Mouse (Mus musculus) liver, embryonic 11.5 days (tissue): ENCODE results near the gene Ndufb2. TPM values are rescaled to one million over a fixed set of nuclear protein-coding genes. Genes with fewer than 3 reads are reported as not detected.

Experiments
- ATAC-seq: fragments of 200-750 bp; cut with Nextera tagmentation; replicated peaks from 2 replicates; pipeline ENCODE4 v1.8.0; 2017; ENCODE audit warnings: moderate number of reproducible peaks, mild to moderate bottlenecking, moderate TSS enrichment, moderate library complexity; ENCODE audit not compliant: low FRiP score
- DNase-seq: peaks from one replicate; pipeline ENCODE4 v3.0.0-alpha.2; 2017; ENCODE audit warnings: low spot score
- H3K27ac ChIP-seq: fragments of 300-500 bp; sonication (generic); 2 replicates; pipeline ENCODE4 v1.5.1; 2014; ENCODE audit warnings: mild to moderate bottlenecking, low read depth, low read length, control low read depth
- H3K27me3 ChIP-seq: fragments of 300-500 bp; sonication (generic); replicated peaks from 2 replicates; pipeline ENCODE4 v1.6.1; 2014; ENCODE audit warnings: low read length, mixed read lengths; ENCODE audit not compliant: control insufficient read depth, insufficient read depth
- H3K36me3 ChIP-seq: fragments of 300-500 bp; sonication (generic); 2 replicates; pipeline ENCODE4 v1.6.1; 2014; ENCODE audit warnings: mild to moderate bottlenecking, low read length, moderate library complexity, mixed read lengths; ENCODE audit not compliant: control insufficient read depth, insufficient read depth
- H3K4me1 ChIP-seq: fragments of 300-500 bp; sonication (generic); replicated peaks from 2 replicates; pipeline ENCODE4 v1.6.1; 2014; ENCODE audit warnings: low read length, mixed read lengths; ENCODE audit not compliant: control insufficient read depth, insufficient read depth
- H3K4me2 ChIP-seq: fragments of 300-500 bp; sonication (generic); 2 replicates; pipeline ENCODE4 v1.6.1; 2014; ENCODE audit warnings: mild to moderate bottlenecking, control low read depth, moderate library complexity
- H3K4me3 ChIP-seq: fragments of 300-500 bp; sonication (generic); 2 replicates; pipeline ENCODE4 v1.5.1; 2014; ENCODE audit warnings: low read depth, low read length, control low read depth
- H3K9ac ChIP-seq: fragments of 300-500 bp; sonication (generic); 2 replicates; pipeline ENCODE4 v1.6.1; 2014; ENCODE audit warnings: low read depth, low read length, control low read depth
- H3K9me3 ChIP-seq: fragments of 300-500 bp; sonication (generic); 2 replicates; pipeline ENCODE4 v1.6.1; 2016; ENCODE audit warnings: low read length, inconsistent platforms, mixed read lengths; ENCODE audit not compliant: control insufficient read depth
- WGBS: fragments of 180-500 bp; shearing (Covaris S2); extraction: QIAGEN DNeasy Blood & Tissue Kit; methylation state at CpG from one replicate; pipeline ENCODE4 v1.1.7; 2014; 5-methylcytosine and 5-hydroxymethylcytosine counted together
- polyA plus RNA-seq: library from polyadenylated mRNA; unstranded; fragments of >200 nt; fragmentation: Nextera tagmentation; extraction: Ambion mirVana; gene quantifications from 2 replicates; pipeline ENCODE4 v1.2.1, GENCODE M21; 2014

Gene Ndufb2
- polyA plus RNA-seq, 1 experiment from 2014 or later: 331 TPM

DNA sequence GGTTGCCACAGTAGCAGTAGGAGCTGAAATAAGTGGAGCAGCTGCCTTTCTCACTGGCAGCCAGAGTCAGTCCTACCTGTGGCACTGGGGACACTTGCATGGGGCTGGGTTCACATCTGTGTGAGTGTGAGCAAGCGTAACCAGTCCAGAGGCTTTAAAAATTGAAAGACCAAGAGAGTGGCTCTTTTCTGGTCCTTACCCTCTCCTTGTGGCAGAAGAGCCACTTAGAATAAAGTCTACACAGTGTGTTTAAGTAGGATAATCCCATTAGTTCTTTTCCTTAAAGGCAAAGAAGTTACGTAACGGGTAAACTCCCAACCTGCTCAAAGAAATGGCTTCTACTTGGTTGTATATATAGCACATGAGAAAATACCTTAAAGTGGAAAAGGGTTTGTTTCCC, 8.5 kb downstream of the Ndufb2 start:
- DNase-seq (no peak), ATAC-seq (no peak)

GRCm38 (mm10) chr6:39601828-39602227, 9.5 kb downstream of the Ndufb2 start:
- ATAC-seq: no peak
- no peak overlapping the region for H3K4me3 ChIP-seq
- WGBS: 83% methylated on average over 3 of the region's 3 CpGs
- no peaks in the 10 kb centered on the region for H3K27me3 ChIP-seq
- H3K4me1 ChIP-seq: no peaks in the 10 kb centered on the region
- no peak overlapping the region for H3K9ac ChIP-seq
- no peaks in the 10 kb centered on the region for H3K9me3 ChIP-seq
- H3K4me2 ChIP-seq: no peak overlapping the region
- no peak overlapping the region for H3K27ac ChIP-seq
- DNase-seq: no peak
- peaks cover 22% of the 10 kb centered on the region for H3K36me3 ChIP-seq

More for the DNA sequence above, 8.5 kb downstream of the Ndufb2 start:
- Histone ChIP-seq H3K4me1 (no peaks in the 10 kb centered on the region), H3K9ac (no peak overlapping the region), H3K9me3 (no peaks in the 10 kb centered on the region), H3K27me3 (no peaks in the 10 kb centered on the region), H3K4me2 (no peak overlapping the region), H3K4me3 (no peak overlapping the region), H3K27ac (no peak overlapping the region), H3K36me3 (peaks cover 26% of the 10 kb centered on the region)
- 93% methylated on average over 3 of the region's 3 CpGs for WGBS

- 85% methylated on average over 5 of the region's 5 CpGs for WGBS
- no peak overlapping the region for H3K4me2 ChIP-seq
- ATAC-seq: no peak
- DNase-seq: no peak
- H3K27ac ChIP-seq: no peak overlapping the region
- no peaks in the 10 kb centered on the region for H3K27me3 ChIP-seq
- H3K4me3 ChIP-seq: no peak overlapping the region
- no peak overlapping the region for H3K9ac ChIP-seq
- H3K36me3 ChIP-seq: peaks cover 12% of the 10 kb centered on the region
- H3K9me3 ChIP-seq: no peaks in the 10 kb centered on the region
- H3K4me1 ChIP-seq: no peaks in the 10 kb centered on the region
These were observed 12.2 kb downstream of the Ndufb2 start for GRCm38 (mm10) chr6:39604565-39604964.

DNA sequence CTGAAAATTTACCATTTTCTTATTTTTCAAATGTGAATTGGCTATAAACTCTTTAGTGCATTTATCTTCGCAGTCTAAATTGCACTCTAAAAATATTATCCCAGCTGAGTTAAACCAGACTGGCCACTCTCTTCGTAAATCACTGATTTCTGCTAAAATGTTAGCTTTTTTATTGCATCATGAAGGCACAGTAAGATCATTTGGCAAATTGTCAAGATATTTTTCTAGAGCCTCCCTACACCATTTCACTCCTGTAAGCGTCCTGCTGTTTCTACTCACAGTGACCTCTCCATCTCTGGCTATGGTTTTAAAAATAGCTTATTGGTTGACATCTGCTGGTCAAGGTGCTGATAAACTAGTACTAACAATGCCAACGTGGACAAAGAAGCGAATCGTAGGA, 13.7 kb downstream of the Ndufb2 start:
- Histone ChIP-seq H3K27me3 (no peaks in the 10 kb centered on the region), H3K4me2 (no peak overlapping the region), H3K9ac (no peak overlapping the region), H3K36me3 (no peaks in the 10 kb centered on the region), H3K4me3 (no peak overlapping the region), H3K4me1 (no peaks in the 10 kb centered on the region), H3K9me3 (no peaks in the 10 kb centered on the region), H3K27ac (no peak overlapping the region)
- 77% methylated on average over 6 of the region's 6 CpGs for WGBS
- no peak for ATAC-seq
- DNase-seq: no peak

- Histone ChIP-seq H3K4me2 (no peak overlapping the region), H3K4me1 (no peaks in the 10 kb centered on the region), H3K4me3 (no peak overlapping the region), H3K36me3 (no peaks in the 10 kb centered on the region), H3K9me3 (no peaks in the 10 kb centered on the region), H3K9ac (no peak overlapping the region), H3K27me3 (no peaks in the 10 kb centered on the region), H3K27ac (no peak overlapping the region)
- DNase-seq: no peak
- 56% methylated on average over 3 of the region's 3 CpGs for WGBS
- no peak for ATAC-seq
These were observed 14.5 kb downstream of the Ndufb2 start for GRCm38 (mm10) chr6:39606862-39607261.

- no peak for ATAC-seq
- H3K36me3 ChIP-seq: no peaks in the 10 kb centered on the region
- 78% methylated on average over 5 of the region's 5 CpGs for WGBS
These were observed 15.0 kb downstream of the Ndufb2 start for GRCm38 (mm10) chr6:39607365-39607764.

GRCm38 (mm10) chr6:39610207-39610606, 17.8 kb downstream of the Ndufb2 start:
- DNase-seq (no peak), ATAC-seq (no peak)
- Histone ChIP-seq H3K4me1 (no peaks in the 10 kb centered on the region), H3K9me3 (no peaks in the 10 kb centered on the region), H3K36me3 (peaks cover 1% of the 10 kb centered on the region; the same call in 1 of the 2 replicates), H3K27ac (no peak overlapping the region), H3K9ac (no peak overlapping the region), H3K4me2 (no peak overlapping the region), H3K27me3 (no peaks in the 10 kb centered on the region), H3K4me3 (no peak overlapping the region)
- WGBS: 77% methylated on average over 2 of the region's 2 CpGs

More at GRCm38 (mm10) chr6:39607365-39607764, 15.0 kb downstream of the Ndufb2 start:
- Histone ChIP-seq H3K4me1 (no peaks in the 10 kb centered on the region), H3K4me3 (no peak overlapping the region), H3K27me3 (no peaks in the 10 kb centered on the region), H3K4me2 (no peak overlapping the region), H3K9ac (no peak overlapping the region), H3K9me3 (no peaks in the 10 kb centered on the region), H3K27ac (no peak overlapping the region)
- no peak for DNase-seq

DNA sequence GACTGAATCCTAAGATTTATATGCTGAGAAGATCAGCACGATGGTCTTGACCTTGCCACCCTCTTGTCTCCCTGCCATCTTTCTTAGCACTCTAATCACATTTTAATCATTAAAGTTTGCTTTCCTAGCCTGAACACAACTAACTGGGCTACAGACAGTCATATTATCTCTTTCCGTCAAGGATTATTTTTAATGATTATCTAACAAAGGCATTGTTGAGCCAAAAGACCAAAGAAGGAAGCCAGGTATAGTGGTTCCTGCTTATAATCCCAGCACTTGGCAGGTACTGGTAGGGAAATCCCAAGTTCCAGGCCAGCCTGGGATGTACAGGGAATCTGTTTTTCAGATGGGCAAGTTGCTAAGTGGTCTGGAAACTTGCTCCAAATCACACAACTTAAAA, 18.9 kb downstream of the Ndufb2 start:
- H3K36me3 ChIP-seq: peaks cover 4% of the 10 kb centered on the region; the same call in 1 of the 2 replicates
- no peak overlapping the region for H3K4me2 ChIP-seq
- no peak overlapping the region for H3K4me3 ChIP-seq
- no peaks in the 10 kb centered on the region for H3K4me1 ChIP-seq
- DNase-seq: no peak
- H3K27me3 ChIP-seq: no peaks in the 10 kb centered on the region
- WGBS: 91% methylated on average over 2 of the region's 2 CpGs
- ATAC-seq: no peak
- H3K27ac ChIP-seq: no peak overlapping the region
- no peaks in the 10 kb centered on the region for H3K9me3 ChIP-seq
- H3K9ac ChIP-seq: no peak overlapping the region
